Mouse (Mus musculus) olfactory bulb, adult 2 months (tissue): Measurements from ENCODE around the gene Gm28043. TPM values are rescaled to one million over a fixed set of nuclear protein-coding genes. Genes with fewer than 3 reads are reported as not detected.
"Not testable (repeated sequence)": the region's sequence is repeated elsewhere in the genome, so short reads cannot be mapped to it uniquely, and the experiment has no call there.

Experiments
- H3K27ac ChIP-seq: fragments of 200-500 bp; 2 replicates; pipeline ENCODE4 v1.5.1; 2012; ENCODE audit warnings: low read depth, low read length; ENCODE audit not compliant: insufficient read depth
- H3K4me1 ChIP-seq: fragments of 200-500 bp; 2 replicates; pipeline ENCODE4 v1.6.1; 2012; ENCODE audit warnings: low read length; ENCODE audit not compliant: control insufficient read depth, insufficient read depth
- H3K4me3 ChIP-seq: fragments of 200-500 bp; 2 replicates; pipeline ENCODE4 v1.5.1; 2012; ENCODE audit warnings: mild to moderate bottlenecking, low read depth, low read length, moderate library complexity; ENCODE audit not compliant: insufficient read depth
- CTCF ChIP-seq: fragments of 200-500 bp; IDR thresholded peaks from 2 replicates; pipeline ENCODE4 v1.5.1; 2012; ENCODE audit warnings: low read depth, mild to moderate bottlenecking, low read length, moderate library complexity; ENCODE audit not compliant: insufficient read depth
- POLR2A ChIP-seq: fragments of 200-500 bp; IDR thresholded peaks from 2 replicates; pipeline ENCODE4 v1.6.1; 2012; ENCODE audit warnings: mild to moderate bottlenecking, low read depth, low read length, moderate library complexity; ENCODE audit not compliant: insufficient read depth
- WGBS: fragments of 180-500 bp; shearing (Covaris S2); methylation state at CpG from one replicate; pipeline ENCODE4 v1.1.7; 2018; 5-methylcytosine and 5-hydroxymethylcytosine counted together
- polyA plus RNA-seq: library from polyadenylated mRNA; stranded (reverse); fragments of >200 nt; gene quantifications from 2 replicates; pipeline ENCODE4 v1.2.4, GENCODE M21; 2012; ENCODE audit warnings: low replicate concordance; ENCODE audit not compliant: missing spikeins, insufficient read depth, insufficient read length

Gm28043 gene
- polyA plus RNA-seq, 1 experiment, result not detected

- Histone ChIP-seq H3K4me3 (no peak overlapping the region), H3K27ac (no peak overlapping the region), H3K4me1 (no peaks in the 10 kb centered on the region)
- 90% methylated on average over 9 of the region's 9 CpGs for WGBS
- no peak for TF ChIP-seq POLR2A
- TF ChIP-seq CTCF, result no peak
These were observed 27.8 kb upstream of the Gm28043 start for GRCm38 (mm10) chr17:29586921-29587320.

- WGBS, result 70% methylated on average over 11 of the region's 11 CpGs
- Histone ChIP-seq H3K4me3 (no peak overlapping the region), H3K4me1 (no peaks in the 10 kb centered on the region), H3K27ac (no peak overlapping the region)
- TF ChIP-seq POLR2A (no peak), CTCF (no peak)
These were observed 25.3 kb upstream of the Gm28043 start for GRCm38 (mm10) chr17:29589221-29589898.

- TF ChIP-seq CTCF (no peak), POLR2A (no peak)
- H3K27ac ChIP-seq, result no peak overlapping the region
- 84% methylated on average over 15 of the region's 15 CpGs for WGBS
- no peaks in the 10 kb centered on the region for H3K4me1 ChIP-seq
- H3K4me3 ChIP-seq, result no peak overlapping the region
These were observed 18.5 kb upstream of the Gm28043 start for GRCm38 (mm10) chr17:29595891-29596770.

- 88% methylated on average over 13 of the region's 13 CpGs for WGBS
- no peak overlapping the region for H3K4me3 ChIP-seq
- H3K27ac ChIP-seq, result no peak overlapping the region
These were observed 17.9 kb upstream of the Gm28043 start for GRCm38 (mm10) chr17:29596771-29597132.

GRCm38 (mm10) chr17:29599051-29599450 lies 15.6 kb upstream of the Gm28043 start:
- Histone ChIP-seq H3K27ac (no peak overlapping the region), H3K4me1 (no peaks in the 10 kb centered on the region), H3K4me3 (no peak overlapping the region)
- TF ChIP-seq CTCF, result no peak
- TF ChIP-seq POLR2A, result no peak
- WGBS, result 93% methylated on average over 14 of the region's 14 CpGs

More at GRCm38 (mm10) chr17:29596771-29597132, 17.9 kb upstream of the Gm28043 start:
- no peak for TF ChIP-seq POLR2A
- TF ChIP-seq CTCF, result no peak
- no peaks in the 10 kb centered on the region for H3K4me1 ChIP-seq

GRCm38 (mm10) chr17:29599537-29599936 lies 15.1 kb upstream of the Gm28043 start:
- no peak for TF ChIP-seq POLR2A
- Histone ChIP-seq H3K4me1 (no peaks in the 10 kb centered on the region), H3K4me3 (no peak overlapping the region), H3K27ac (no peak overlapping the region)
- WGBS, result 90% methylated on average over 8 of the region's 8 CpGs

GRCm38 (mm10) chr17:29601391-29601790 lies 13.3 kb upstream of the Gm28043 start:
- WGBS, result 87% methylated on average over 4 of the region's 4 CpGs
- H3K4me3 ChIP-seq, result no peak overlapping the region
- no peaks in the 10 kb centered on the region for H3K4me1 ChIP-seq
- no peak overlapping the region for H3K27ac ChIP-seq
- no peak for TF ChIP-seq POLR2A
- no peak for TF ChIP-seq CTCF

GRCm38 (mm10) chr17:29603283-29603682 lies 11.4 kb upstream of the Gm28043 start:
- 16% methylated on average over 6 of the region's 6 CpGs for WGBS
- H3K27ac ChIP-seq, result no peak overlapping the region
- H3K4me3 ChIP-seq, result no peak overlapping the region
- no peaks in the 10 kb centered on the region for H3K4me1 ChIP-seq
- no peak for TF ChIP-seq POLR2A
- TF ChIP-seq CTCF, result peak; percentile 85

- not testable (repeated sequence) for H3K4me3 ChIP-seq, H3K4me1 ChIP-seq, H3K27ac ChIP-seq
- 85% methylated on average over 5 of the region's 5 CpGs for WGBS
These were observed 1.2 kb upstream of the Gm28043 start for GRCm38 (mm10) chr17:29613453-29613852.
